Mouse (Mus musculus): ENCODE measurements around the gene Wapl.

Gene Wapl

DNA sequence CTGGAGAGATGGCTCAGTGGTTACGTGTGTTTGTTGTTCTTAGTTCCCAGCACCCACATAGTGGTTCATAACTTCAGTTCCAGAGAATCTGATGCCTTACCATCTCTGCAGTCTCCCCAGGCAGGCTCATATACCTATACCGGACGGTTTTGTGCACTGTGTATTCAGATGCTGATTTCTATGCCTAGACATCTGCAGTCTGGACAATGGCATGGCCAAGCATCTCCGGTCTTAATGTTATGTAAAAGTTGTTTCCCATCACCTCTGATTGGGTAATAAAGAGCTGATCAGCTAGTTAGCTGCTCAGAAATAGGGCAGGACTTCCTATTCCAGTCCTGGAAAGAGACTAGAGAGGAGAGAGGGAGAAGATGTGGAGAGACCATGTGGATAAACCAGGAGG is 20.2 kb downstream of the Wapl start:
- peak; percentile 99 for DNase-seq (ENCODE audit: low read depth, low spot score)

- DNase-seq (ENCODE audit: low read depth, low spot score) = no peak
Measured at GRCm38 (mm10) chr14:34697376-34697775, 23.6 kb downstream of the Wapl start.

- no peak for DNase-seq (ENCODE audit: low read depth, low spot score)
Measured at GRCm38 (mm10) chr14:34710209-34710608, 36.5 kb downstream of the Wapl start.

DNA sequence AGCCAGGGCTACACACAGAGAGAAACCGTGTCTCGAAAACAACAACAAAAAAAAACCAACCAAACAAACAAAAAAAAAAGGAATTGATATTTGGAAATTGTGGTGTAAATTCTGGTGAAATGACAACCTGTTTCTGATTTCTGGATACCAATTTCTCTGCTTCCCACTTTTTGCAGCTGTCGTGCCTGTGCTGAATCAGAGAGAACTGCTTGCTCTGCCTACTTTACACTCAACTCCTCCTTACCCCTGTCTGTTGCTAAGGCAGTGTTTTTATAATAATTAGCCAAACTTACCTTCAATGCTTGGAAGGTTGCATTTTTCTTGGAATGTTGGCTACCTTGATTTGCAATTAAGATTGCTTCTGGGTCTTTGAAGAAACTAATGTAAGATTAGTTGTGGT is 38.3 kb downstream of the Wapl start:
- no peak for DNase-seq (ENCODE audit: low read depth, low spot score)

DNA sequence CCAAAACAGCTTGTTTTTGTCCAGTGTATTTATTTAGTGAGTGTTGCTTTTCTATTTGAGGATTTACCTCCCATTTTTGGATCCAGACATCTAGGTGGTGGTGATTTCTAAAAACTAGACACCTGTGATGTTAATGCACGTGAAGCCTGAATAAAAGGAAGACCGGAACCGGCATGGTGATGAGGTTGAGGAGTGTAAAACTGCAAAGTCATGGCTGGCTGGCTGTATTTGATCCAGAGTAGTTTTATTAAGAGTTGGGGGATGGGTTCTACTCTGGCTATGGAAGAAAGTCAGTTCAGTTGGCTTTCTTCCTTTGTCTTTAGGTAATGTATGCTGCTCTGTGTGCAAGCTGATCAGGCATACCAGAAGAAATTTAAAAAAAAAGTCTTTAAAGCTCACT is 39.1 kb downstream of the Wapl start:
- peak; percentile 87 for DNase-seq (ENCODE audit: low read depth, low spot score)

GRCm38 (mm10) chr14:34718150-34718549 is 44.4 kb downstream of the Wapl start:
- DNase-seq (ENCODE audit: low read depth, low spot score) = no peak

DNA sequence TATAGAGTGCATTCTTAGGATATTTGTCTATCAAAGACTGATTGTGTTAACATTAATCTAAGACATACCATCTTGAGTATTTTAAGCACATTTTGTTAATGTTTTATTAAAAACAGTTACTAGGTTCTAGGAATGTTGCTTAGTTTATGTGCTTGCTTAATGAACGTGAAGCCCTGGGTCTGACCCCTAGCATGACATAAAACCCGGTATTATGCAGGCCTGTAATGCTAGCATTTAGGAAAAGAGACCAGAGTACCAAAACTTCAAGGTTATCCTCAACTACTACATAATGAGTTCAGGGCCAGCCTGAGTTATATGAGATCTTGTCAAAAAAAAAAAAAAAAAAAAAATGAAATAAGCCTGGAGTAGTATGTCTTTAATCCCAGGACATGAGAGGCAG is 54.0 kb downstream of the Wapl start:
- DNase-seq (ENCODE audit: low read depth, low spot score) = no peak

GRCm38 (mm10) chr14:34735405-34735804 is 61.7 kb downstream of the Wapl start:
- no peak for DNase-seq (ENCODE audit: low read depth, low spot score)

- no peak for DNase-seq (ENCODE audit: low read depth, low spot score)
Measured at GRCm38 (mm10) chr14:34745401-34745800, 71.7 kb downstream of the Wapl start.

DNA sequence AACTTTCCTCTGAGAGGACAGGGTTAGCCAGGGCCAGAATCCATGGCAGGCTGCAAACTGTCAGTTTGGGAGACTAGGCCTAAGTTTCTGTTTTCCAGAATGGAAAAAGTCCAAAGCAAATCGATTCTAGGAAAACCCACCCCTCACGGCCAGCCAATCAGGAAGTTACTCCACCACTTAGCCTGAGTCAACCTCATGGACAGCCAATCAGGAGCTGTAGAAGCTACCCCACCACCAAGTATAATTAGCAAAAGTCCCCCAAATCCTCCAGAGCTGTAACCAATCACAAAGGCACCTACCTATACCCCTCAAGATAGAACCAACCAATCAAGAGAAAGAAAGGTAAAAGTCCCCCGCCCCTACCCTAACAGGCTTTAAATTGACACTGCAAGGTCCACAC is 82.0 kb downstream of the Wapl start:
- peak; percentile 51 for DNase-seq (ENCODE audit: low read depth, low spot score)

GRCm38 (mm10) chr14:34759938-34760337 is 86.2 kb downstream of the Wapl start:
- DNase-seq (ENCODE audit: low read depth, low spot score) = no peak

DNA sequence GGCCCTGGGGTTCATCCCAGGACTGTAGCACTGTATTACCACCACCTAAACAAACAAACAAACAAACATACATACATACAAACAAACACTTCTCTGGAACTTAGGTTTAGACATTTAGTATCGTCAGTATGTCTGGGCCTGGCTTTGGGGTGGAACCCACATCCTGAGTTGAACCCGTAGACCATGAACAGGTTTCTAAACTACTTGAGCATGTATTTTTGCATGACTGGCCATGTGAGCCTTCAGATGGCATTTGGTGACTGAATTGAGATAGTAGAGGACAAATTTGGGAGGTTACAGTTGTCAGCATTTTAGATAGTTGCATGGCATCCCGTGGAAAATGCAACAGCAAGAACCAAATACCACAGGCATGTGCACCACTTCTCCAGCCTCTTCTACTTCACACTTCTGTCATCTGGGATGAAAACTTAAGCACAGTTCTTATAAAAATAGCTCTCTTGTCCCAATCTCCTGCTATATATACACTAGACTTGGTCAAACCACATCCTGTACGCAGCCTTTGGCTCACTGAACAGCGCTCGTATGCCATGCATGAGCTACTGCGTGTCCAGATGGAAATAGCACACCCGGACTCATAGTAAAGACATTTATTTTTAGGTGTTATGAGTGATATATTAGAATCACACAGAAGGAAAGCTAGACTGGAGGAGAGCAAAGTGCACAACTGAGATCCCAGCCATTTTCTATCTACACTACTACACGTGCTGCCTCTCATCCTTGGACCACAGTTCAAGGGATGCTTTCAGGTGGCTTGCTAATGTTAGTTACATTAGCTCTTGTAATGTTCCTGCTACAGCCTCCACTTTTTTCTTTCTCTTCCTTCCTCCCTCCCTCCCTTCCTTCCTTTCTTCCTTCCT is 87.6 kb downstream of the Wapl start:
- no peak for DNase-seq (ENCODE audit: low read depth, low spot score)

DNA sequence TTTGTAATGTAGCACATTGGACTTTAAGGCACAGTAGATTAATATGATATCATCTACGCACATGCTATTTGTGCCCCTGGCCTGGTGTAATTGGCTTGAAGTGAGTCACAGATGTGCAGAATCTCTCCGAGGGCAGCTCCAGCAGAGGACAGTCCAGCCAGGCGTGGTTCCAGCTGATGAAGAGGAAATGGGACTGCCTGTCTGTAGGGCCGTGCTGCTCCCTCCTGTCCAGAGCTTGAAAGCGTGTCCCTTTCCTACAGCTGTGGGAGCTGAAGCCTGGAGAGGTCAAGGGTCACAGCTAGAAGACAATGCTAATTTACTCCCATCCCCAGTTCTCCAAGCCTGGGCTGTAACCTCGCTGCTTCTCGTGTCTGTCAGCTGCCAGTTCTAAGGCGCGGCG is 89.0 kb downstream of the Wapl start:
- DNase-seq (ENCODE audit: low read depth, low spot score) = no peak

DNA sequence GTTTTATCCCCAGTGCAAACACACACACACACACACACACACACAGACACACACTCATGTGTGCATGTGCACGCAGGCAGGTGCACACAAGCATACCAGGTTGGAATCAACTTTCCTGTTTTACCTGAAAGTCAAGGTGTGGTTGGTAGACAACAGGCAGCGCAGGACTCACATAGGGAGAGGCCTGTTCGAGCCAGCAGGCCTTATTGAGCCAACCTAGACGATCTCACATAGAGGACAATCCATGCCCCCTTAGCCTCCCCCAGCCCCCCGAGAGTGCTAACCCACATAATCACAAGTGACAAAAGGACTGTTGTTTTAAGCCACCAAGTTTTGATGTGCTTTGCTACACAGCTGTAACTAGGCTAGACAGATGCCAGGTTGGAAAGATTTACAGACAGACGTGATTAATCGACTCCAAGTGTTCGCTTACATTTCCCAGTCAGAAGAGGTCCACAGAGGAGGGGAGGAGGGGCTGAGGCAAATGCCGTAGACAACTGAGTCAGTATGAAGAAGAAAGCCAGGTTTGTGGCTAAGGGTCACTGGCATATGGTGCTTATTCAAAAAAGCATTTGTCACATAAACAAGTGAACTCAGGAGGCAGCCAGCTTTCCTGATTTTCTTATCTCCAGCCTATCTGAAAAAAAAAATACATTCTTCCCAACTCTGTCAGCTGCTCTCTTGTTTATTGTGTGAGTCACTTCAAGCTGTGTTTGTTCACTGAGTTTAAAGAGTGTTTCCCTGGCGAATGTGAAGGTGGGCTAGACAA is 90.2 kb downstream of the Wapl start:
- DNase-seq (ENCODE audit: low read depth, low spot score) = no peak

DNA sequence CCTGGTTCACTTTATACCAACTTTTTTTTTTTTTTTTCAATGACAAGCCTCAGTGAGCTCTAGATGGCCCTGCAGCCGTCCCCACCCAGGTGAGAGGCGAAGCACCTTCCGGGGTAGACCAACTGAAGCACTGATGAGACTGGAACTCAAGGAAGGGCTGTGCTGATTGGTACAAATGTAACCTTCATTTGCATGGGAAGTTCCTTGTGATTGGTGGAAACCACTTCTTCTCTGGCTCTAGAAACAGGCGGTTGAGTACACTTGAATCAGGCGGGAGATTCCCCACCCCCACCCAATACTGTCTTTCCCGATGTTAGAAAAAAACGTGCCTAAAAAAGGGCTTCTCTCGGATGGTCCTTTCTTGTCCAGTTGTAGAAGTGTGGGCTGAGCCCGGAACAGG is 91.2 kb downstream of the Wapl start:
- peak; percentile 74 for DNase-seq (ENCODE audit: low read depth, low spot score)

DNA sequence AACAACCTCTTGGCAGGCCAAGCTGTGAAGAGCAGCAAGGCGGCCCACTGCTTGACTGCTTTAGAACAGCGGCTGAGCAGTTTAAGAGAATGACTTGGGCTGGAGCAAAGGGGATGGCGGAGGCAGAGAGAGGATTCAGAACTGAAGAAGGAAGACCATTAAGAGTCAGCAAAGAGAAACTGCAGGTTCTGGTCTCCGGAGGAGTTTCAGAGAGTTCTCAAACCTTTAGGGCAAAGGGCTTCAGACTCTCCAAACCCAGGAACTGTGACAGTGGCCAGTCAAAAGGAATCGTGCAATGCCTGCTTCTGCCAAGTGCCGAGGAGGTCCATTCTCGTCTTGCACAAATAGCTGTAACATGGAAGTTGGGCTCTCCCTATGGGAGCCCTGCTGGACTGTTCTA is 91.7 kb downstream of the Wapl start:
- DNase-seq (ENCODE audit: low read depth, low spot score) = no peak

DNA sequence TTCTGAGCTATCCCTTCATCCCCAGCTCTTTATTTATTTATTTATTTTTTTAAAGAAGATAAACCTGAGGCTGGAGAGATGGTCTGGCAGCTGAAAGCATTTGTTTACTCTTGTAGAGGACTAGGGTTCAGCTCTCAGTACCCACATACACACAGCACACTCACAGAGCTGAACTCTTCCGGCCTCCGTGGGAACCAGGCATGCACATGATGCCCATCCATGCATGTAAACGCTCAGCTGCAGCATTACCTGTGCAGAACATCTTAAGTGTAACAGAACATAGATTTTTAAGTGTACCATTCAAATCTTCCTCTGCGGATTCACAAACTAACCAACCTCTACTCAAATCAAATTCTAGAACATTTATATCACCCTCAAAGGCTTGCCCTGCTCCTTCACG is 92.5 kb downstream of the Wapl start:
- DNase-seq (ENCODE audit: low read depth, low spot score) = no peak

DNA sequence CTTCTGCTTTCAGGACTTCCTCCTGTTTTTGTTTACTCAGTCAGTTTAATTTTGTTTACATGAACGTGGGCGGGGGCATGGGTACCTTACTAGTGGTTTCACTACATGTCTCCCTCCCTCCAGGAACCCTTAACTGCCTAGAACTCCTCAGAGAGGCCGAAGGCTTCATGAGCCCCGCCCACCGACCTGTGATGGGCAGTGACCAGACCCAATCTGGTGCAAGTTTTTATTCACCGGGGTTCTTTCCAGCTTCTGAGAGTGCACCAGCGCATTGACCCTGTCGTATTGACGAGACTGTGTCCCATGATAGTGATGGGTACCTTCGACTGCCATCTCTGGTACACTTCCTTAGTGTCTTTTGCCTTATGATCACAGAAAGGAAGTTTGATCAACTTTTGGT is 94.6 kb downstream of the Wapl start:
- peak; percentile 94 for DNase-seq (ENCODE audit: low read depth, low spot score)

DNA sequence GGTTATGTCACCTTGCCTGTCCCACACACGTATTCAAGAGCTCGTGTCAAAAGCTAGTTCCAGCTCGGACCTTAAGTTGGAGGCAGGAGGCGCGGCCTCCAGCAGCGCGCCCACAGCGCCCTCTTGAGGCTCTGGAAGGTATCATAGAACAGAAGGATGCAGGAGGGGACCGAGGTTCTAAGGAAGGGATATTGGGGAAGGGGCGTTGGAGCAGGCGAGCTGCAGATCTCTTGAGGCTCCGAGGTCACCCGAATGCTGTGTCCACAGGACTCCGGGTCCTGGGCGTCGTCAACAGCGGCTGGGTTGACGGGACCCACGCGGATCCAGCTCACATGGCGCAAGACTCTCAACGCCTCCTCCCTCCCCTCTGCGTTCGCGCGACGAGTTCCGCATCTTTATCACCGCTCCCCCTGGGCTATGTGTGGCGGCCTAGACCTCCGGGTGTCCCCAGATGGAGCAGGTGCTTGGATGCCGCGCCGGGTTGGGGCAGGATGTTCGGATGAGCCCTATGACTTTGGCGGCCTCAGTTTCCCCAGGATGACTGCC is 95.4 kb downstream of the Wapl start:
- DNase-seq (ENCODE audit: low read depth, low spot score) = peak; percentile 92

DNA sequence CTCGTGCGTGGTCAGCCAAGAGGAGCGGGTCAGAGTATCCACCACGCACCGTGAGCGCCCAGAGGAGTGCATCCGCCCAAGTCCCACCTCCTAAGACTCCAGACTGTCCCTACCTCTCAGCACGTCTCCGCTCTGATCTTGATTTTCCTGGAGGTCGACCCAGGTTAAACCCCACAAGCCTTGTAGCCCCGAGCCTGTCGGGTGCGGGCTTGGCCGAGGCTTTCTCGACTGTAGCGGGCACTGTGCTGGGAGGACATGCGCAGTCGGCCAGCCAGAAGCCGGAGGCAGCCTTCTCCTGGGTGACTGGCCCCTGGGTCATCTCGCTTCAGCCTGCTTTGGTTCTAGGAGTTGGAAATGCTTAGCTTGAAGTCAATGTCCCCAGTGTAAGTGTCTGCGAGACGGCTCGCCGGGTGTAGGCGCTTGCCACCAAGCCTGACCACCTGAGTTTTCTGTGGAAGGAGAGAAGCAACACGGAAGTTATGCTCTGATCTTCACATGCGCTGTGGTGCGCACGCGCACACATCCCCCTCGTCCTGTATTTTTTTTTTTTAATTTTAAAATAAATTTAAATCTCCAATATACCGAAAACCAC is 95.9 kb downstream of the Wapl start:
- peak; percentile 72 for DNase-seq (ENCODE audit: low read depth, low spot score)

GRCm38 (mm10) chr14:34770467-34770866 is 96.7 kb downstream of the Wapl start:
- DNase-seq (ENCODE audit: low read depth, low spot score) = peak; percentile 80

- DNase-seq (ENCODE audit: low read depth, low spot score) = peak; percentile 67
Measured at GRCm38 (mm10) chr14:34771601-34772000, 97.9 kb downstream of the Wapl start.
